Mouse (Mus musculus) heart, postnatal 25 days (tissue): Measurements from ENCODE around the gene Acvr1b. TPM values are rescaled to one million over a fixed set of nuclear protein-coding genes. Genes with fewer than 3 reads are reported as not detected.

Experiments used
- DNase-seq: peaks from one replicate; pipeline ENCODE4 v3.0.0; 2022; ENCODE audit warnings: low spot score
- intact Hi-C: fragments of 180-260 bp; cut with DNase I; formaldehyde crosslinking; loops from one replicate; pipeline ENCODE4 v1.15.1; 2025
- microRNA-seq: library from miRNA; unstranded; fragments of <30 nt; microRNA quantifications from one replicate; pipeline ENCODE4 v1.2.0, GENCODE M21; 2022
- total RNA-seq, 2 experiments: library from RNA; stranded (reverse); gene quantifications; 2 replicates each; pipeline ENCODE4 v1.2.3; 2021

Gene Acvr1b
- total RNA-seq, 2 experiments from 2014 or later = 11.7 to 14.5 TPM

DNA sequence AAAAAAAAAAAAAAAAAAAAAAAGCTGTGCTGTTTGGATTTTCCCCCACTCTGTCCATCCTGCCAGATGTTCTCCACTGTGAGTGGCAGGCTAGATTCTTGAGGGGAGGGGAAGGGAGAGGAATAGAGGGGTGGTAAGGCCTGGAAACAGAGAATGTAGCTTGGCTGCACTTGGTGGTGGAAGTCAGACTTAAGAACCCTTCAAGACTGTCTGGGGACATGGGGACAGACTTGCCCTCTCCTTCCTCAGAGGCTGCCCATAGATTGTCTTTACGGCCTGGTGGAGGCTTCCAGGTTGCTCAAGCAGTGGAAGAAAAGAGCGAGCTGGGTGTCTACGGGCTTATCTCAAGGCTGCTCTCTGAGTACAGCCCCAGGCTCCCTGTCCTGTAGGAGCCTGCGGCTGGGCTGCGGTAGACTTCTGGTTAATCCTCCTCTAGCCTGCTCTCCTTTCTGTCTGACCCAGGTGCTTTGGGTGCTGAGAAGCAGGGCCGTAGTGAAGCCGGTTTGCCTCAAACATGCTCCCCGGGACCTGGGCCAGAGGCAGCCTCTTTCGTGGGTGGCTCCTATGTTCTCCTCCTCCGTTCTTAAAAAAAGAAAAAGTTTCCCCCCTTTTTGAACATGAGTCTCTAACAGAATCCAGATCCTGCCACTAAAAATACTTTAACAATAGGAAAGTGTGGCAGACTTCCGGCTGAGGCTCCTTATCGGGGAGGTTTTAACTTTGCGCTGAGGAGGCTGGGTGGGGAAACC lies 87.2 kb downstream of the Acvr1b start:
- no peak for DNase-seq
- intact Hi-C loops = no loop called here

- intact Hi-C loops = no loop called here
- DNase-seq = no peak
These were observed 88.6 kb downstream of the Acvr1b start for GRCm38 (mm10) chr15:101262502-101262901.

Small RNA genes within 50 kb of the gene (microRNA-seq; reads per million reads assigned to microRNA genes)
- gene Mir6962 = not detected

Other genes with a start within 250 kb of the Acvr1b start
- gene Gm47841, start 126.7 kb upstream of the Acvr1b start, total RNA-seq = not detected
- gene Fignl2, start 95.5 kb upstream of the Acvr1b start, total RNA-seq = 1 to 10 TPM; 1.3 to 1.4 TPM
- gene Ankrd33, start 58.3 kb upstream of the Acvr1b start, total RNA-seq = not detected
- gene Acvrl1, start 45.5 kb upstream of the Acvr1b start, total RNA-seq = 10 to 100 TPM; 23.2 to 31.5 TPM
- gene Grasp, start 50.1 kb downstream of the Acvr1b start, total RNA-seq = 10 to 100 TPM in 1 of 2 experiments, 1 to 10 TPM in 1; 9.4 to 12.3 TPM
- gene Nr4a1, start 80.2 kb downstream of the Acvr1b start, total RNA-seq = 1 to 10 TPM; 5.5 to 6.3 TPM
- 10 to 100 TPM; 21.5 to 25.0 TPM for gene Atg101, start 110.2 kb downstream of the Acvr1b start, total RNA-seq
- gene 6030408B16Rik, start 119.1 kb downstream of the Acvr1b start, total RNA-seq = 1 to 10 TPM; 1.3 to 1.5 TPM
- gene Krt80, start 196.1 kb downstream of the Acvr1b start, total RNA-seq = 1 to 10 TPM; 2.0 to 2.2 TPM
- gene Krt7, start 237.0 kb downstream of the Acvr1b start, total RNA-seq = 1 to 10 TPM; 4.2 to 5.9 TPM